Mouse (Mus musculus) c-Kit-positive CD71-negative TER-119-negative erythroid progenitor cells, embryonic 14.5 days (primary cell): Measurements from ENCODE around the gene Nox1.
A peak's percentile ranks its signal among the peaks of the same experiment; 100 is the strongest.

Experiments used
- DNase-seq: peaks from one replicate; pipeline ENCODE4 v3.0.0-alpha.2; 2013; ENCODE audit warnings: low read depth

The Nox1 gene

DNA sequence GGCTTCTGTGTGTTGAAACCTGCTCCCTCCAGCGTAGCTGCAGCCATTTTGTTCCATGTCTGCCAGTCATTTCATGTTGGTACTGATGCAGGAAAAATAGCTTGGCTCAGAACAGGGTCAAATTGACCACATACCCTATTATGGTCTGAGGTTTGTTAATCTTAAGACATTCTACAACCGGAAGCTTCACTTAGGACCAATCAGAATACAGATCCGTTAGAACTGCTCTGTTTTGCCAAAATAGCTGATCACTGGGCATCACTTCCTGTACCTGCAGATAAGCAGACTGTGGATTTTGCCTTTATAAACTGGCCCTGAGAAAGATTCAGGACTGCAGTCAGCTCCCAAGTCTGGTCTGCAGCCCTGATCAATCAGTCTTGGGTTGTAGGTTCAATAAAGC, 93.2 kb downstream of the Nox1 start:
- DNase-seq, result no peak

DNA sequence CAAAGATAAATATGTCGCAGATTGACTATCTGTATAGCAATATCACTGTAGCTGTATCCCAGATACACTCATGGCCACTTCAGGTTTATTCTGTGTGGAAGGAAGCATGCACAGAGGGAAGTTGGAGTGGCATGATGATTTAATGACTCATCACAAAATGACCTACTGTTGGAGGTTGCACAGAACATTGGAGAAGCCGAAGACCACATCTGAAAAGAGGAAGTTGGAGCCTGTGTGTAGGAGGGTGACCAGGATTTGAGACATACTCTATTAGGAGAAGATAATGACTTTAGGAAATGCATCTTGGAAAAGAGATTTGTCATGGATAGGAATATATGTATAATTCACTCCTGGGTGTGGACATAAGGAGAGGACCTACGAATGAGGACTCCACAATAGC, 105.3 kb downstream of the Nox1 start:
- DNase-seq, result peak; percentile 14

DNA sequence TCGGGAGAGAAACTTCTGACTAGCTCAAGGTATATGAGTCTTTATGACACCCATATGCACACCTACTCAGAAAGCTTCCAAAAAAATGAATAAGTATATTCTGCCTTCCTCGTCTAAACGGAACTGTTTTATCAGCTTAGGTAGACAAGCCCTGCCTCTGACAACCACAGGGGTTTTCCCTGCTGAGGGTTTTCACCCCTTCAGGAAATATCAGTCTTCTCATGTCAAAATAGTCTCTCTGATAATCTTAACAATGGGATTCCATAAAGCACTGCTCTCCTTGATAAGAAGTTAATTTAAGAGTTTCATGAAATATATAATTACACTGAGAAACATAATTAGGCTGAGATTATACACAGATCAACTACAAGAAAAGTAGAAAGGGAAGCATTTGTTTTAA, 110.0 kb downstream of the Nox1 start:
- no peak for DNase-seq

DNA sequence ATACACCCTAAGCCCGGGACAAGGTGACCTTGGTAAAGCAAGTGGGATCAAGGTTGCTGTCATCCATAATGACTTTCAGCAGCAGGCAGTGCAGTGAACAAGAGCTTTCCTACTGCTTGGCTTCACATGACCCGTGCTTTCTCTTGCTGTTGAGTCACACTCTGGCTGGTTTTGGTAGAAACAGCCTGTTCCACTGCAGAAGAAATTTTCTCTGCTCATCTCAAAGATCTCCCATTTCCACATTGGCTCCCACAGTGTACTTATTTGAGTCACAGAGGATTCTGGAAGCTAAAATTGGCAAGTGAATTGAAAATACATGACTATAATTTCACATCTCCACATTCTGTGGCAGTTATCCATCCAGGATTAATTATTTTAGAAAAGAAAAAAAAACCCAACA, 119.1 kb downstream of the Nox1 start:
- no peak for DNase-seq

DNA sequence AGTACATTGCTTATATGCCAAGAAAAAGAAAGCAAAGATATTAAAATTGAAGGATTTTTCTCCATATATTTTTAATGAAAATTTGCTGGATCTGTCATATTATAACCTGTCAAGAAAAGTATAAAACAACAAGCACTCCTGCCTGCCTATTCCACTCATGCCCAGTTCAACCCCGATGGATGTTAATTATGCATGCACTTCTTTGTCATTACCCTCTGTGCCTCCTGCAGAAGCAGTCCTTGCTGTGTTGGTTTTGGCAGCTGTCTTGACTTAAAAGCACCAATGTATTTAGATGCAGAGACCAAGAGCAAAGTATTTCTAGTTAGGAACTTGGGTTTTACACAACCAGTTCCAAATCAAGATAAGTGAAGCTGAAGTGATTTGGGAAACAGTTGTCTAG, 136.3 kb downstream of the Nox1 start:
- no peak for DNase-seq

DNA sequence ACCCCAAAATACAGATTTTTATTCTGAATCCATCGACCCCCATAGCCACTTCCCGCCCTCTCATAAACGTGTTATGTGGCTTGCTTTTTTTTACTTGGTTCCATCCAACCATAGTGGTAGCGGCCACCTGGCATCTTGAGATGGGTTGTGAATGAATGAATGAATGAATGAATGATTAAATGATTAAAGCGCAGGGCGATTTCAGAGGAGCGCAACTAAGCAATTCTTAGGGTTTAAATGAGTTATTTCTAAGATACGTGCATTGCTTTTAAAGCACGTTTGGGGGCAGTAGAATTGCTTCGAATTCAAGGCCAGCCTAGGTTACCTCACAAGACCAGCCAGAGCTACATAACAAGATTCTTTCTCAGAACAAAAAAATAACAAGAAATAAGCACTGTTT, 162.0 kb downstream of the Nox1 start:
- DNase-seq, result peak; percentile 8

DNA sequence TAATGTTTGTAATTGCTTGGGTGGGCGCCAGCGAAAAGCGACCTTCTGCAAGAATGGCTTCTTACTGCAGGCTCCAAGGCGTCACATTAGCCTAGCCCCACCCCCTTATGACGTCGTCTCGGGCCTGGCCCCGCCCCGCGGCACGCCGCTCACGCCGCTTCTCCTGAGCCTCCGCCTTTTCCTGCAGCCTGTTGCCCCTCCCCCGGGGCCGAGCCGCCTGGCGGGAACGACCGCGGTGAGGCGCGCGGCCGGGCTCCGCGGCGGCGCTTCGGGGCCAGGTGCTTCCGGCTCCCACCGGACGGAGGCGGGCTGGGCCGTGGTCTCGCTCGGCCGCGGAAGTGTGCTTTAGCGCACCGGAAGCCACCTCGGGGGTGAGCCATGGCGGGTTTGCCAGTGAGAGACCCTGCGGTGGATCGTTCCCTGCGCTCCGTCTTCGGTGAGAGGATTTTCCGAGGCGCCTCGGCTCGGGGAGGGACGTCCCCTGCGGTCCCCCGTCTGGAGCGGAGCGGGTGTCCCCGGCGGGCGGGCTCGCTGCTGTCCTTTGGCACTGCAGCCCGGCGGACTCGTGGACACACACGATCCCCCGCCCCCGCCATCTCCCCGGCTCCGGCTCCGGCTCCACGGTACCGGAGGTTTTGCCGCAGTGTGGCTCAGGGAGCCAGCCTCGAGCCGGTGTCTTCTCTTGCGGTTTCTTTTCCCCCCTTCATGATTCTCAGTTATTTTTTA, 162.6 kb downstream of the Nox1 start, which contains the start of gene Cstf2:
Gene Cstf2, plus strand, starts transcription at position 201 of the 726 bp plus-strand sequence.
- peak; percentile 74 for DNase-seq

DNA sequence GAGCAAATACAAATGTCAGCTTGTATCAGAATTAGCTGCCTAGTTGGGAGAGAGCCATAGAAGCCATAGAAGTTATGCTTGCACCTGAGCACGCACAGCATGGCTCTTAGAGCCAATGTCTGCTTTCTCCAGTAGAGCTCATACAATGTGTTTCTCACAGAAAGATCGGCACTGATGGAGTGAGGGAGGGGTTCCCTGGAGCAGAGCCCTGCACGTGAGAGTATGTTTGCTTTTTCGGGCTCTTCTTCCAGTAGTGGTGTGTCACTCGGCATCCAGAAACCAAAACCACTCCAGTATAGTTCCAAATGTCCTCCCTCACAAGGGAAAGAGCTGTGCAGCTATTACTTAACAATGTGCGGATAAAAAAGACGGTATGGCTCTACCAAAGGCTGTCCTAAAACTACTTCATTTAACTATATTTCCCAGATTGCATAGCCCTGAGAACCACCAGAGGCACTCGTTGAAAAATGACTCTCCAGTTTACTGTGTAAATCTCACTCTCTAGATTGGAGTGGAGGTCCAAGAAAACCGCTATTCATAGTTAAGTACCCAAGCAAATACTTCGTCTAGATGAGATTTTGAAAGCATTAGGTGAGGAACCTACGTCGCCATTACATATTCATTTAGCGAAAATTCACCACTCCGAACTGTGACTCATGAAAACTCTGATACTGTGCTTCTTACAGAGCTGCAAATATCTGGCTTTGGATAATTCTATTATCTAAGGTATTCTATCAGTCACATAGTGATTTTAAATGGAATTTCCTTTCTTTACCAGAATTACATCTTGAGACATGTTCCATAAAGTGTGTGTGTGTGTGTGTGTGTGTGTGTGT, 163.5 kb downstream of the Nox1 start:
- no peak for DNase-seq

DNA sequence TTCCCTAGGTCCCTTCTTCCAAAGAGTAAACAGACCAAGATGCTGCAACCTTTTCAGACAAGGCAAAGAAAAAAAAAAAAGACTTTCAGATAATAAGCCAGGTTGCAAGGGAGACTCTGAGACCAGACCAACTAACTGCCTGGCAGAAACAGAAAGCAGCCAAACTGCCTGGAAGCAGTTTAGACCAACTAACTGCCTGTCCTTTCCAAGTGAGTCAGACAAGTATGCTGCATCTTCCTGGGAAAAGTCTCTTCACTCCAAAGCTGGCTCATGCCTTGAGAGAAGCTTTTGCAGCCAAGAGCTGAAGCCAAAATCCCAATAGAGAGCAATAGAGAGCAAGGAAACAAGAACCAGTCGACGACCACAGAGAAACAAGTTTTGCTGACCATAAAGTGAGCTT, 164.9 kb downstream of the Nox1 start:
- no peak for DNase-seq

DNA sequence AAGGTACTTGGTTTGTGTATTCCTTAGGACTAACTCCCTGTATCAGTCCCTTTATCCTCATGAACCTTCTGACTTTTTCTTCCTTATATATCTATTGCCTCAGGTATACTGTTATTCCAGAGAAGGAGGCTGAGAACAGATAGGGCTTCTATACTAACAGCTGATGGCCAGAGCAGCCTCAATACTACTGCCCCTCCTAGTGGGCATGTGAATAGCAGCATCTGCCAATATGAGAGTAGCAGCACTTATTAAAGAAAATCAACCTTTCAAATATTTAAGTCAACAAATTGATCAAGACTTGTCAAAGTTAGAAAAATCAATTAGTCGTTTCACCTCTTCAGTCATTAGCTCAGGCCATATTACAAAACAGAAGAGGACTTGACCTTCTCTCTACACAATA, 172.8 kb downstream of the Nox1 start:
- no peak for DNase-seq
